Mouse (Mus musculus) liver, postnatal 0 days (tissue): ENCODE results near the gene Sipa1l1.

ENCODE experiments used
- CTCF ChIP-seq: sonication (generic); IDR thresholded peaks from 2 replicates; pipeline ENCODE4 v1.5.1; 2016; ENCODE audit warnings: antibody characterized with exemption, low read depth
- EP300 ChIP-seq: IDR thresholded peaks from 2 replicates; pipeline ENCODE4 v1.6.1; 2016; ENCODE audit warnings: antibody characterized with exemption, low read depth, mild to moderate bottlenecking

DNA sequence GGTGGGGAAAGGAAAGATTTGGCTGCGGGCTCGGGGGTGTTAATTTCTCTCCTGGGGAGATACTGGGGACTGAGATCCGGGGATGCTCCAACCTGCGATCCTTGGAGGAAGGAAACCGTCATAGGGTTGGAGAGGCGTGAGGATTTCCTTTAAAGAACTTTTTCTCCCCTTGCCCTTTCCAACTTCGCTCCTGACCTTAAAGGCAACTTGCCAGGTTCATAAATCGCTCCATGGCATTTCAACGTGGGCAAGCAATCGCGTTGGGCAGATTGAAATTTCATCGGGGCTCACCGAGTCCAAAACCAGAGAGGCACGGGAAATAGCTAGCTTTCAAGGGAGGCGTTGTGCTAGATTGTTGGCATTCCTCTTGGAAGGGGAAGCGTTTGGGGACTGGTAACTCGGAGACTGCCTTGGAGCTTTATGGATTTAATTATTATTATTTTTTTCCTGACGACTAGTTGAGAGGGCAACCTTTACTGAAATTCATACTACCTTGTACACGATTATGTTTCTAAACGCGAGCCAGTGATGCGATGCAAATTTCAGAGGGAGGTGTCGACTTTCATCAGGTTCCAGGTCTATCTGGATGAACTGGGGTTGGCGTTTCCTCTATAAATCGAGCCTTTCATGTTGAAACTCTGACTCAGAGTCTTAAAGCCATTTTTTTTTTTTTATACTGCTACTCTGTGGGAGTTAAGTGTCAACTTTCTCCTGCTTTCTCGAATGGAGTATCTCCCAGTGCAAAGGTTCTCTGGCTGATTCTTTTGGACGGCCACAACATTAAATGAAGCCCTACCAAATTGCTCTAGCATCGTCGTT lies 1.6 kb downstream of the Sipa1l1 start:
- TF ChIP-seq CTCF, result no peak
- no peak for TF ChIP-seq EP300
